Mouse (Mus musculus) spleen, adult 2 months (tissue): ENCODE results near the gene Prss38. TPM values are rescaled to one million over a fixed set of nuclear protein-coding genes. Genes with fewer than 3 reads are reported as not detected.
"Not testable (repeated sequence)": the region's sequence is repeated elsewhere in the genome, so short reads cannot be mapped to it uniquely, and the experiment has no call there.

Experiments
- DNase-seq, 2 experiments: peaks; one replicate each; pipeline versions ENCODE4 v3.0.0 to v3.0.0-alpha.2; 2012 to 2021; ENCODE audit warnings: low spot score in 2 of 2, low read depth in 1 of 2
- H3K27ac ChIP-seq: fragments of 200-500 bp; 2 replicates; pipeline ENCODE4 v1.5.1; 2012; ENCODE audit warnings: low read length, inconsistent platforms; ENCODE audit not compliant: insufficient read depth
- H3K27me3 ChIP-seq: fragments of 200-500 bp; 2 replicates; pipeline ENCODE4 v1.6.1; 2012; ENCODE audit warnings: mild to moderate bottlenecking, moderate library complexity, low read length, inconsistent platforms; ENCODE audit not compliant: control insufficient read depth, insufficient read depth
- H3K36me3 ChIP-seq: fragments of 200-500 bp; 2 replicates; pipeline ENCODE4 v1.6.1; 2012; ENCODE audit warnings: mild to moderate bottlenecking, low read length, inconsistent platforms; ENCODE audit not compliant: control insufficient read depth, insufficient read depth
- H3K4me1 ChIP-seq: fragments of 200-500 bp; 2 replicates; pipeline ENCODE4 v1.6.1; 2011; ENCODE audit warnings: inconsistent platforms; ENCODE audit not compliant: control insufficient read depth, insufficient read depth, insufficient read length
- H3K4me3 ChIP-seq: fragments of 200-500 bp; 2 replicates; pipeline ENCODE4 v1.5.1; 2011; ENCODE audit warnings: mild to moderate bottlenecking, inconsistent platforms; ENCODE audit not compliant: insufficient read depth, insufficient read length; ENCODE audit errors: extremely low read depth
- CTCF ChIP-seq: fragments of 200-500 bp; IDR thresholded peaks from 2 replicates; pipeline ENCODE4 v1.5.1; 2011; ENCODE audit warnings: mild to moderate bottlenecking, inconsistent platforms; ENCODE audit not compliant: insufficient read depth, insufficient read length, insufficient replicate concordance; ENCODE audit errors: extremely low read depth
- POLR2A ChIP-seq: fragments of 200-500 bp; IDR thresholded peaks from 2 replicates; pipeline ENCODE4 v1.6.1; 2011; ENCODE audit warnings: low read depth, low read length, inconsistent platforms
- WGBS: fragments of 180-500 bp; shearing (Covaris S2); methylation state at CpG from one replicate; pipeline ENCODE4 v1.1.7; 2018; 5-methylcytosine and 5-hydroxymethylcytosine counted together
- polyA plus RNA-seq: library from polyadenylated mRNA; depleted of rRNA; stranded (reverse); fragments of >200 nt; gene quantifications from 2 replicates; pipeline ENCODE4 v1.2.3, GENCODE M21; 2012

Prss38 gene
- polyA plus RNA-seq, 1 experiment: not detected

DNA sequence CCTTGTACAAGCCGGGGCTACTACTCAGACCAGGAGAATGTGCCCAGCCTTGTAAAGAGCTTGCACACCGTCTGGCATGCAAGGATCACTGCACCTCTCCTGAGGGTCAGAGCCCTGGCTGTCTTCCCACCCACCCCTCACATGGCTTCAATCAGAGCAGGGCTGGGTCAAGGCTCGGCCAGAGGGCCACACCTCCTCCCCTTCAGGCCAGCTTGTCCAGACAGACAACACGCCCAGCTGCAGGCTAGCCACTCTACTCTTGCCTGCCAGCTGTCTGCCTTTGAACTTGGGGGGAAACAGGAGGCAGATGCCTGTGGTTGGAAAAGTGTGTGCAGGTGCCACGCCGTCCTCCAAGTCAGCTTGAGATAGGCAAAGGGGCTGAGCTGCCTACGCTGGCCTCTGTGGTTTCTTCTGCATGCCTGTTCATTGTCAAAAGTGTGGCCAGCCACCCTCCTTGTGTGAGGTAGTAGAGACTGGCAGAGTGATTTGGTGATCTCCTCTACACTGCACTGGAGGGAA is 9.0 kb upstream of the Prss38 start:
- Histone ChIP-seq H3K4me1 (no peaks in the 10 kb centered on the region), H3K36me3 (no peaks in the 10 kb centered on the region), H3K4me3 (no peak overlapping the region), H3K27ac (no peak overlapping the region), H3K27me3 (no peaks in the 10 kb centered on the region)
- TF ChIP-seq POLR2A: no peak
- no peak for TF ChIP-seq CTCF
- 16% methylated on average over 7 of the region's 7 CpGs for WGBS
- DNase-seq: no peak

DNA sequence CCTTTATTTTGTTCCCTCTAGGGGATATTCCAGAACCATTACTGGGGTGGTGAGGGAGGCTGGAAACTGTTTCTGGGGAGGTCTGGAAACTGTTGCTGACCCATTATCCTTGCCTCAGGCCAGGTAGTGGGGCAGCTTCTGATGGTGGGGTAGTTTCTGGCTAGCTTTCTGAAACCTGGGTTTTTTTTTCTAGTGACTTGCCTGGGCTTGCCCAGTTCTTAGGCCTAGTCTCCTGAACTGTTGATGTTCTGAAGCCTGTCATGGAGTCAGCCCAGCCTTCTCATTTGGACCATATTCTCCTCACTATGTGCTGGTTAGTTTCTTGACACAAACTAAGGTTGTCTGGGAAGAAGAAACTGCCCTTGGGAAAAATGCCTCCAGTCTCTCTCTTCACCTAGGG is 4.1 kb upstream of the Prss38 start:
- Histone ChIP-seq H3K36me3 (no peaks in the 10 kb centered on the region), H3K27me3 (0 out of 2 replicates have a peak, but pooled peaks cover 2% of the 10 kb centered on the region), H3K4me1 (no peaks in the 10 kb centered on the region), H3K27ac (no peak overlapping the region), H3K4me3 (no peak overlapping the region)
- no peak for DNase-seq
- TF ChIP-seq POLR2A (no peak), CTCF (no peak)

- no peaks in the 10 kb centered on the region for H3K36me3 ChIP-seq
- no peaks in the 10 kb centered on the region for H3K4me1 ChIP-seq
- H3K4me3 ChIP-seq: no peak overlapping the region
- H3K27me3 ChIP-seq: 0 out of 2 replicates have a peak, but pooled peaks cover 2% of the 10 kb centered on the region
- TF ChIP-seq POLR2A: no peak
- TF ChIP-seq CTCF: no peak
- no peak overlapping the region for H3K27ac ChIP-seq
- no peak for DNase-seq
- 87% methylated on average over 3 of the region's 3 CpGs for WGBS
Measured at GRCm38 (mm10) chr11:59377999-59378398, 2.5 kb upstream of the Prss38 start.

GRCm38 (mm10) chr11:59369848-59370247 is 5.6 kb downstream of the Prss38 start:
- Histone ChIP-seq H3K27me3 (no peaks in the 10 kb centered on the region), H3K27ac (no peak overlapping the region), H3K36me3 (no peaks in the 10 kb centered on the region), H3K4me1 (no peaks in the 10 kb centered on the region), H3K4me3 (no peak overlapping the region)
- TF ChIP-seq POLR2A: no peak
- no peak for TF ChIP-seq CTCF
- DNase-seq: no peak
- WGBS: 58% methylated on average over 11 of the region's 11 CpGs

DNA sequence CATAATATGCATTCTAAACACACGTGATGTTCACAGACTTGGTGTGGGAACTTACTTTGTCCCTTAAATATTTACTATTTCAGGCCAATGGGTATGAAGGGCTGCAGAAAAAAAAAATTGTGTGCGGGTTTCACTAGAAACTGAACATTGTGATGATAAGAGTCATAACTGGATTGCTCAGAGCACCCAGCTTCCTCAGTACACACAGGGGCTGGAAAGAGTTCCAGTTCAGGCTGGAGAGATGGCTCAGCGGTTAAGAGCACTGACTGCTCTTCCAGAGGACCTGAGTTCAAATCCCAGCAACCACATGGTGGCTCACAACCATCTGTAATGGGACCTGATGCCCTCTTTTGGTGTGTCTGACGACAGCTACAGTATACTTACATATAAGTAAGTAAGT is 7.5 kb downstream of the Prss38 start:
- not testable (repeated sequence) for H3K4me3 ChIP-seq

DNA sequence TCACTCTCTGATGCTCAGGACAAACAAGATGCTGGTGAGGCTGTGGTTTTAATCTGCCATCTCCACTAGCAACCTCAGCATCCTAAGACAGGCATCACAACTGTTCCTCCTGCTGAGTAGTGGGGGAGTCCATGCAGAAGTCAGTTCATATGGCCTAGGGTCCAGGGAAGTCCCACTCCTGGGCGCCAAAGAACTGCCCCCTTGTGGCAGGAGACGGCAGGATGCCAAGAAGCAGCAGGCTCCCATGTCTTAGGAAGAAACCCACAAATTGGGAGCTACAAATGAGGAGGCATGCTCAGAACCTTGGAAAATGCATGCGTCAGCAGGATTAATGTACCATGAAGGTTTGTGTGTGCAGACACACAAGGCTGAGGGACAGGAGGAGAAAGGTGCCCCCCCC is 8.8 kb downstream of the Prss38 start:
- no peak for DNase-seq
- H3K27ac ChIP-seq: no peak overlapping the region
- no peak for TF ChIP-seq POLR2A
- TF ChIP-seq CTCF: no peak
- H3K4me3 ChIP-seq: no peak overlapping the region
- no peaks in the 10 kb centered on the region for H3K36me3 ChIP-seq
- 53% methylated on average over 3 of the region's 3 CpGs for WGBS
- no peaks in the 10 kb centered on the region for H3K4me1 ChIP-seq
- no peaks in the 10 kb centered on the region for H3K27me3 ChIP-seq

More for the DNA sequence above, 7.5 kb downstream of the Prss38 start:
- not testable (repeated sequence) for H3K4me1 ChIP-seq, H3K27me3 ChIP-seq, H3K36me3 ChIP-seq, DNase-seq, H3K27ac ChIP-seq
- WGBS: 86% methylated on average over 4 of the region's 4 CpGs

GRCm38 (mm10) chr11:59366031-59366430 is 9.4 kb downstream of the Prss38 start:
- Histone ChIP-seq H3K27me3 (no peaks in the 10 kb centered on the region), H3K27ac (no peak overlapping the region), H3K4me1 (no peaks in the 10 kb centered on the region), H3K36me3 (no peaks in the 10 kb centered on the region), H3K4me3 (no peak overlapping the region)
- no peak for TF ChIP-seq CTCF
- no peak for TF ChIP-seq POLR2A
- DNase-seq: no peak
- 87% methylated on average over 3 of the region's 3 CpGs for WGBS
